Mouse (Mus musculus) neural tube, embryonic 12.5 days (tissue): Measurements from ENCODE around the gene Slc25a19. TPM values are rescaled to one million over a fixed set of nuclear protein-coding genes. Genes with fewer than 3 reads are reported as not detected.
A peak's percentile ranks its signal among the peaks of the same experiment; 100 is the strongest.

Experiments
- ATAC-seq: fragments of 200-750 bp; cut with Nextera tagmentation; 2 replicates; pipeline ENCODE4 v1.8.0; 2017; ENCODE audit warnings: low read depth, mild to moderate bottlenecking, moderate TSS enrichment, moderate library complexity; ENCODE audit not compliant: low FRiP score
- H3K27ac ChIP-seq: fragments of 300-500 bp; sonication (generic); 2 replicates; pipeline ENCODE4 v1.5.1; 2016
- H3K27me3 ChIP-seq: fragments of 300-500 bp; sonication (generic); replicated peaks from 2 replicates; pipeline ENCODE4 v1.6.1; 2016; ENCODE audit warnings: mild to moderate bottlenecking
- H3K36me3 ChIP-seq: fragments of 300-500 bp; sonication (generic); 2 replicates; pipeline ENCODE4 v1.6.1; 2016; ENCODE audit warnings: mild to moderate bottlenecking
- H3K4me1 ChIP-seq: fragments of 300-500 bp; sonication (generic); 2 replicates; pipeline ENCODE4 v1.6.1; 2016
- H3K4me2 ChIP-seq: fragments of 300-500 bp; sonication (generic); replicated peaks from 2 replicates; pipeline ENCODE4 v1.6.1; 2016; ENCODE audit warnings: mild to moderate bottlenecking
- H3K4me3 ChIP-seq: fragments of 300-500 bp; sonication (generic); 2 replicates; pipeline ENCODE4 v1.5.1; 2016
- H3K9ac ChIP-seq: fragments of 300-500 bp; sonication (generic); 2 replicates; pipeline ENCODE4 v1.6.1; 2016; ENCODE audit warnings: mild to moderate bottlenecking
- H3K9me3 ChIP-seq: fragments of 300-500 bp; sonication (generic); 2 replicates; pipeline ENCODE4 v1.6.1; 2016; ENCODE audit warnings: mild to moderate bottlenecking
- WGBS: fragments of 180-500 bp; shearing (Covaris S2); methylation state at CpG from one replicate; pipeline ENCODE4 v1.1.7; 2016; 5-methylcytosine and 5-hydroxymethylcytosine counted together
- polyA plus RNA-seq: library from polyadenylated mRNA; unstranded; fragments of >200 nt; fragmentation: Nextera tagmentation; extraction: Ambion mirVana; gene quantifications from 2 replicates; pipeline ENCODE4 v1.2.1, GENCODE M21; 2016

Gene Slc25a19
- polyA plus RNA-seq, 1 experiment from 2014 or later = 28.2 TPM

GRCm38 (mm10) chr11:115600743-115601142, 27.4 kb downstream of the Slc25a19 start:
- H3K4me3 ChIP-seq = no peak overlapping the region; the same call in 1 of the 2 replicates
- peaks cover 25% of the 10 kb centered on the region for H3K4me1 ChIP-seq
- 93% methylated on average over 15 of the region's 15 CpGs for WGBS
- ATAC-seq = no peak
- no peaks in the 10 kb centered on the region for H3K27me3 ChIP-seq
- no peak overlapping the region for H3K9ac ChIP-seq
- H3K36me3 ChIP-seq = peaks cover 23% of the 10 kb centered on the region
- no peak overlapping the region for H3K4me2 ChIP-seq
- H3K27ac ChIP-seq = no peak overlapping the region
- H3K9me3 ChIP-seq = no peaks in the 10 kb centered on the region

GRCm38 (mm10) chr11:115599722-115600121, 28.4 kb downstream of the Slc25a19 start:
- no peak overlapping the region for H3K4me2 ChIP-seq
- ATAC-seq = no peak
- H3K4me1 ChIP-seq = peaks cover 18% of the 10 kb centered on the region
- H3K9ac ChIP-seq = no peak overlapping the region
- H3K4me3 ChIP-seq = no peak overlapping the region
- no peaks in the 10 kb centered on the region for H3K27me3 ChIP-seq
- peaks cover 29% of the 10 kb centered on the region for H3K36me3 ChIP-seq
- no peaks in the 10 kb centered on the region for H3K9me3 ChIP-seq
- no peak overlapping the region for H3K27ac ChIP-seq
- 96% methylated on average over 7 of the region's 7 CpGs for WGBS

GRCm38 (mm10) chr11:115598309-115598708, 29.8 kb downstream of the Slc25a19 start:
- peaks cover 13% of the 10 kb centered on the region for H3K4me1 ChIP-seq
- H3K4me2 ChIP-seq = no peak overlapping the region
- peaks cover 43% of the 10 kb centered on the region for H3K36me3 ChIP-seq
- 87% methylated on average over 4 of the region's 4 CpGs for WGBS
- no peaks in the 10 kb centered on the region for H3K9me3 ChIP-seq
- H3K27me3 ChIP-seq = no peaks in the 10 kb centered on the region
- no peak overlapping the region for H3K9ac ChIP-seq
- no peak for ATAC-seq
- no peak overlapping the region for H3K27ac ChIP-seq
- H3K4me3 ChIP-seq = no peak overlapping the region

- Histone ChIP-seq H3K4me2 (no peak overlapping the region), H3K4me3 (no peak overlapping the region), H3K36me3 (peaks cover 71% of the 10 kb centered on the region), H3K9ac (no peak overlapping the region), H3K27me3 (no peaks in the 10 kb centered on the region), H3K9me3 (no peaks in the 10 kb centered on the region), H3K27ac (no peak overlapping the region), H3K4me1 (no peaks in the 10 kb centered on the region)
- 98% methylated on average over 3 of the region's 3 CpGs for WGBS
- ATAC-seq = no peak
Measured at GRCm38 (mm10) chr11:115595209-115595608, 32.9 kb downstream of the Slc25a19 start.

DNA sequence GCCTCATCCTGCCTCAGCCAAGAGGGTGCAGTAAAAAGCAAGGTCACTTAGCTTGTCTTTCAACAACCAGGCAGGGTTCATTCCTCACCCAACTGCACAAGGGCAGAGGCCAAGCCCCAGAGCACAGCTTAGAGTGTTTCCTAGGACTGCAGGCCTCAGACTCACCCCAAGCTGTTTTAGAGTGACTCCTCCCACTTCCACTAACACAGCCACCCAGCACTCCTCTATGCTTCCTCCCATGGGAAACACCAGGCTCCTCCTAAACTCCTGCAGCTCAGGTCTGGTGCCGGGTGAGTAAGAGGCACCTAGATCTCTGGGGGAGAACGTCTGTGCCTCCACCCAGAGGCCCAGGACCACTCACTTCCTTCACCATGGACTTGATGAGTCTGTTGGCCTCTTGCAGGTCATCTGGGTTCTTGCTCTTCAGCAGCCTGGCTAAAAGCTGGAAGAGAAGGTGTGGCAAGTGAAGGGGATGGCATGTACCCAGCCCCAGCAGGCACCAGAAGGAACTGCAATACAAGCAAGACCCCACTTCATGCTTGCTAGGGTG, 37.5 kb downstream of the Slc25a19 start:
- no peaks in the 10 kb centered on the region for H3K9me3 ChIP-seq
- no peak overlapping the region for H3K9ac ChIP-seq
- no peak overlapping the region for H3K4me2 ChIP-seq
- H3K27ac ChIP-seq = no peak overlapping the region
- ATAC-seq = no peak
- H3K36me3 ChIP-seq = peaks cover 90% of the 10 kb centered on the region
- H3K4me3 ChIP-seq = no peak overlapping the region
- no peaks in the 10 kb centered on the region for H3K4me1 ChIP-seq
- WGBS = 92% methylated on average over 2 of the region's 2 CpGs
- no peaks in the 10 kb centered on the region for H3K27me3 ChIP-seq

- 86% methylated on average over 9 of the region's 9 CpGs for WGBS
- no peak overlapping the region for H3K9ac ChIP-seq
- no peak for ATAC-seq
- H3K27ac ChIP-seq = no peak overlapping the region
- H3K27me3 ChIP-seq = no peaks in the 10 kb centered on the region
- no peak overlapping the region for H3K4me2 ChIP-seq
- no peak overlapping the region for H3K4me3 ChIP-seq
- H3K9me3 ChIP-seq = no peaks in the 10 kb centered on the region
- no peaks in the 10 kb centered on the region for H3K4me1 ChIP-seq
- H3K36me3 ChIP-seq = peaks cover 93% of the 10 kb centered on the region
Measured at GRCm38 (mm10) chr11:115587984-115588383, 40.1 kb downstream of the Slc25a19 start.

- no peak overlapping the region for H3K9ac ChIP-seq
- no peak overlapping the region for H3K4me2 ChIP-seq
- peaks cover 93% of the 10 kb centered on the region for H3K36me3 ChIP-seq
- H3K4me3 ChIP-seq = no peak overlapping the region
- H3K27me3 ChIP-seq = no peaks in the 10 kb centered on the region
- no peaks in the 10 kb centered on the region for H3K9me3 ChIP-seq
- no peaks in the 10 kb centered on the region for H3K4me1 ChIP-seq
- no peak for ATAC-seq
- no peak overlapping the region for H3K27ac ChIP-seq
- WGBS = 93% methylated on average over 9 of the region's 9 CpGs
Measured at GRCm38 (mm10) chr11:115586403-115586802, 41.7 kb downstream of the Slc25a19 start.

GRCm38 (mm10) chr11:115585573-115586100, 42.5 kb downstream of the Slc25a19 start:
- no peaks in the 10 kb centered on the region for H3K9me3 ChIP-seq
- no peak overlapping the region for H3K4me3 ChIP-seq
- no peak for ATAC-seq
- WGBS = 93% methylated on average over 7 of the region's 7 CpGs
- H3K27me3 ChIP-seq = no peaks in the 10 kb centered on the region
- no peaks in the 10 kb centered on the region for H3K4me1 ChIP-seq
- H3K36me3 ChIP-seq = peaks cover 93% of the 10 kb centered on the region
- H3K27ac ChIP-seq = no peak overlapping the region
- H3K4me2 ChIP-seq = no peak overlapping the region
- H3K9ac ChIP-seq = no peak overlapping the region

DNA sequence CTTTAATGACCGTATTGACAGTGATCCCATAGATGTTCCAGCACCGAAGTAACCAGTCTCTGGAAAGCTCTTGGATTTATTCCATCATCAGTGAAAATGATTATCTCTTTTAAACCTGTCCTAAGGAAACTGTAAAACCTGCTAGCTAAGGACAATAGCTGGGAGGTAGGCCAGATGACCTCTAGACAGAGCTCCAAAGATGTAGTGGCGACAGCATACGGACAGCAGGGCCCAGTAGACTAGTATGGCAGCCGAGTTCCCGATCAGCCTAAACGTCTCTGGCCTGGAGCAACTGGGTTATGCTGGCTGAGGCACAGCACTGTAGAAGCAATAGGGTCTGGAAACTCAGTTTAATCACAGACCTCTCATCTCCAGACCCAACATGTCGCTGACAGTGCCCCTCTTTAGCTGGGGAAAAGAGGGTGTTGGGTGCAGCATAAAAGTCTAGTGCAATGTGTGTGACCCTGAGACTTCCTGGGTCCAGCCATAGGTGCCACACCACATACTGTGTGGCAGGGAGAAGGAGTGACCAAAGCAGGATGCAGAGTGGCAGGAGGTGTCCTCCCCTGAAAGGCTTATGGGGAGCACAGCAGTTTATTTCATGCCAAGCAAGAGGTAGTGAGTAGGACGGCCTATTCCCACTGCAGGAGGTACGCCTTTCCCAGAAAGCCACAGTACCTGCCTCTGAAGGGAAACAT, 43.6 kb downstream of the Slc25a19 start:
- Histone ChIP-seq H3K9ac (no peak overlapping the region), H3K9me3 (no peaks in the 10 kb centered on the region), H3K4me1 (no peaks in the 10 kb centered on the region), H3K4me2 (no peak overlapping the region), H3K27ac (no peak overlapping the region), H3K4me3 (no peak overlapping the region), H3K36me3 (peaks cover 89% of the 10 kb centered on the region), H3K27me3 (no peaks in the 10 kb centered on the region)
- WGBS = 86% methylated on average over 10 of the region's 10 CpGs
- ATAC-seq = no peak

DNA sequence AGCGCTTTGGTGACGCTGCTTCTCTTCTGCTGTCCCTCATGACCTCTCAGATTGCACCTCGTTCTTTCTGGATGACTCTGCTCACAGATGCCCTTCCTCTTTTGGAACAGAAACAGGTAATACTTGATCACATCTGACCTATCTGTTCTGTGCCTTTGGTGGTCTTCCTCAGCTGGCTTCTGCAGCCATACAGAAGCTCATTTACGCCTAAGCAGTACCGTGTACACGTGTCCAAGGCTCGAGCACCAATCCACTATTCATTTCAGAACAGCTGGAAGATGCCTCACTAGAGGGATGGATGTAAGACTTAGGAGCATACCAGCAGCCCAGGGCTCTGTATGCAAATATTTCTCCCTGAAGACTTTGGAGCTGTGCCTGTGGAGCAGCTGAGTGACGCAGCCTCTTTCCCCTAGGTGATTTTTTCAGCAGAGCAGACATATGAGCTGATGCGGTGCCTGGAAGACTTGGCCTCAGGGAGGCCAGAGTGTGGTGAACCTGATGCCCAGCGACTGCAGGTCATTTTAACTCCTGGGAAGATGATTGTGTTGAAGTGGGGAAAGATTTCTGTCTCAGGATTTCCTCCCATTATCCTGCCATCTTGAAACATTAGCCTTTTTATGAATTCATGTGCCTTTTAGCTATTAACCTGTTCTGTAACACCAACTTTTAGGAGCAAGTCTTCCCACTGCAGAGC, 45.0 kb downstream of the Slc25a19 start:
- ATAC-seq = no peak
- Histone ChIP-seq H3K9ac (no peak overlapping the region), H3K4me3 (no peak overlapping the region), H3K27me3 (no peaks in the 10 kb centered on the region), H3K27ac (no peak overlapping the region), H3K4me1 (no peaks in the 10 kb centered on the region), H3K4me2 (no peak overlapping the region), H3K9me3 (no peaks in the 10 kb centered on the region), H3K36me3 (peaks cover 92% of the 10 kb centered on the region)
- 85% methylated on average over 10 of the region's 10 CpGs for WGBS

DNA sequence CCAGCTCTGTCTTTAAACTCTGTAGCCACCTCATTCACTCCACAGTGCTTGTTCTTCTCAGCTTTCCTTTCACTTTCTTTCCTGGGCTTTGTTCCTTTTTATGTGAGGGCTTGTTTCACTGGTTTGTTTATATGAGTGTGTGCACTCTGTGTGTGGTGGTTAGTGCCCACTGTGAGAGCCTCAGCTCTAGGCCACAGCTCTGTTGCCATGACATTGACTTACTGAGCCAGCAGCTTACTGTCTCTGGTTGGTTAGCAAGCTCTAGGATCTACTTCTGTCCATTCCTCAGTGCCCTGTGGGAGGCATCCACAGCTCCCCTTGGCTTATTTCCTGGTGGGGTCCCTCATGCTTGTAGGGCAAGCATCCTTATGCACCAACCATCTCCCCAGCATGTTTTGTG, 49.0 kb downstream of the Slc25a19 start:
- Histone ChIP-seq H3K36me3 (peaks cover 66% of the 10 kb centered on the region), H3K9ac (no peak overlapping the region), H3K4me3 (no peak overlapping the region), H3K27me3 (no peaks in the 10 kb centered on the region), H3K9me3 (no peaks in the 10 kb centered on the region), H3K4me1 (no peaks in the 10 kb centered on the region), H3K4me2 (no peak overlapping the region), H3K27ac (no peak overlapping the region)
- no peak for ATAC-seq

DNA sequence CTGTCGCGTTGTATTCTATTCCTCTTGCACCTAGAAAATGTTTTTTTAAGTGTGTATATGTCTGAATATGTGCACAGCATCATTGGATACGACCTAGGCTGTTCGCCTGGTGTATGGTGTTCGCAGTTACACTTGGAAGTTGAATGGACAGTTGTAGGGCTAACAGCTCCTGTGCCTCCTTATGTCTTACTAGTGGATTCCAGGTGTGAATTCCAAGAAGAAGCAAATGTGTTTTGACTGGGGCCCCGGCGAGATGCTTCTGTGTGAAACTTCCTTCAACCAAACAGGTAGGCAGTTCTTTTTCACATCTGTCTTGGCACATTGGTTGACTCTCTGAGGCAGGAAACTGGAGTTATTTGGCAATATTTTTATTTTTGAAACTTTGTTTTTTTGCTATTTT, 63.1 kb downstream of the Slc25a19 start:
- H3K9me3 ChIP-seq = no peaks in the 10 kb centered on the region
- H3K4me3 ChIP-seq = peak overlapping the region; percentile 66
- WGBS = 24% methylated on average over 7 of the region's 7 CpGs
- no peak for ATAC-seq
- peak overlapping the region; percentile 67 for H3K4me2 ChIP-seq
- H3K36me3 ChIP-seq = peaks cover 36% of the 10 kb centered on the region
- H3K9ac ChIP-seq = peak overlapping the region; percentile 66
- peaks cover 16% of the 10 kb centered on the region; the same call in 1 of the 2 replicates for H3K4me1 ChIP-seq
- H3K27ac ChIP-seq = no peak overlapping the region
- no peaks in the 10 kb centered on the region for H3K27me3 ChIP-seq
